26 mouse cellular contexts compared by ENCODE assay signal in genomic region chr8:66936236-66936635, GRCm38 (mm10).
A peak's percentile ranks its signal among the peaks of the same experiment; 100 is the strongest.
DNase-seq lines count a peak whose midpoint lies in the region; ATAC-seq and TF ChIP-seq lines count a peak whose summit lies in the region.
"Had no signal": no experiment of that assay in that cellular context is flagged by ENCODE, and none has a peak within 500 bp of the region (broad histone marks: within the 10 kb centered on the region; RNA-seq: fewer than 3 reads in every experiment).

No protein-coding gene starts in this region.

- H3K36me3 ChIP-seq in forebrain, embryonic 13.5 days (ENCODE audit: poor library complexity, severe bottlenecking), result no peaks in the 10 kb centered on the region
- H3K36me3 ChIP-seq in forebrain, embryonic 12.5 days (replicated peaks), result no peaks in the 10 kb centered on the region
- no peaks in the 10 kb centered on the region for H3K36me3 ChIP-seq in forebrain, embryonic 15.5 days
- H3K36me3 ChIP-seq in forebrain, embryonic 11.5 days (ENCODE audit: control insufficient read depth, insufficient read depth, low read length), result no peaks in the 10 kb centered on the region
- no peaks in the 10 kb centered on the region for H3K36me3 ChIP-seq in forebrain, postnatal 0 days (ENCODE audit: insufficient read depth)
- H3K36me3 ChIP-seq: embryonic facial prominence, embryonic 13.5 days; embryonic facial prominence, embryonic 15.5 days; G1E had no signal

- no peaks in the 10 kb centered on the region for H3K27me3 ChIP-seq in forebrain, embryonic 13.5 days
- no peaks in the 10 kb centered on the region for H3K27me3 ChIP-seq in forebrain, embryonic 12.5 days
- H3K27me3 ChIP-seq in forebrain, embryonic 15.5 days, result no peaks in the 10 kb centered on the region
- no peaks in the 10 kb centered on the region for H3K27me3 ChIP-seq in forebrain, embryonic 11.5 days (ENCODE audit: control insufficient read depth, insufficient read depth, low read length)
- H3K27me3 ChIP-seq in forebrain, postnatal 0 days (ENCODE audit: insufficient read depth, low read length), result no peaks in the 10 kb centered on the region
- H3K27me3 ChIP-seq: CH12.LX; embryonic facial prominence, embryonic 13.5 days; embryonic facial prominence, embryonic 15.5 days had no signal

- whole genome bisulfite sequencing in forebrain, embryonic 13.5 days, result 62% methylated on average over 3 of the region's 3 CpGs
- 73% methylated on average over 3 of the region's 3 CpGs for WGBS in forebrain, embryonic 12.5 days
- WGBS in forebrain, embryonic 15.5 days, result 56% methylated on average over 3 of the region's 3 CpGs
- 81% methylated on average over 3 of the region's 3 CpGs for WGBS in forebrain, embryonic 11.5 days
- 50% methylated on average over 3 of the region's 3 CpGs for WGBS in forebrain, postnatal 0 days

- no peak overlapping the region for H3K27ac ChIP-seq in forebrain, embryonic 13.5 days
- no peak overlapping the region for H3K27ac ChIP-seq in forebrain, embryonic 12.5 days
- no peak overlapping the region for H3K27ac ChIP-seq in forebrain, embryonic 15.5 days (replicated peaks)
- no peak overlapping the region for H3K27ac ChIP-seq in forebrain, embryonic 11.5 days (ENCODE audit: low read depth, low read length)
- H3K27ac ChIP-seq in forebrain, postnatal 0 days (ENCODE audit: low read depth, low read length), result no peak overlapping the region
- H3K27ac ChIP-seq: embryonic facial prominence, embryonic 13.5 days; embryonic facial prominence, embryonic 15.5 days had no signal

- no peak overlapping the region for H3K9ac ChIP-seq in forebrain, embryonic 13.5 days
- no peak overlapping the region for H3K9ac ChIP-seq in forebrain, embryonic 12.5 days
- no peak overlapping the region for H3K9ac ChIP-seq in forebrain, embryonic 15.5 days (replicated peaks)
- no peak overlapping the region for H3K9ac ChIP-seq in forebrain, embryonic 11.5 days (ENCODE audit: low read length)
- no peak overlapping the region for H3K9ac ChIP-seq in forebrain, postnatal 0 days
- H3K9ac ChIP-seq: embryonic facial prominence, embryonic 13.5 days; embryonic facial prominence, embryonic 15.5 days had no signal

- peak; percentile 73 for ATAC-seq in forebrain, embryonic 13.5 days
- no peak for ATAC-seq in forebrain, embryonic 12.5 days (ENCODE audit: low FRiP score)
- peak; percentile 78 for ATAC-seq in forebrain, embryonic 15.5 days (replicated peaks)
- ATAC-seq in forebrain, embryonic 11.5 days (replicated peaks; ENCODE audit: low FRiP score), result no peak
- ATAC-seq in forebrain, postnatal 0 days, result peak; percentile 92
- ATAC-seq: activated CD4-positive, CD25-positive, alpha-beta regulatory T cell, adult 4 months; CD4-positive, CD25-positive, alpha-beta regulatory T cell, adult 4 months; Patski had no signal

- no peak overlapping the region for H3K4me2 ChIP-seq in forebrain, embryonic 13.5 days
- H3K4me2 ChIP-seq in forebrain, embryonic 12.5 days, result no peak overlapping the region
- H3K4me2 ChIP-seq in forebrain, embryonic 15.5 days (replicated peaks), result no peak overlapping the region
- no peak overlapping the region for H3K4me2 ChIP-seq in forebrain, embryonic 11.5 days (ENCODE audit: low read depth, low read length, severe bottlenecking)
- no peak overlapping the region for H3K4me2 ChIP-seq in forebrain, postnatal 0 days (ENCODE audit: low read depth)
- H3K4me2 ChIP-seq: embryonic facial prominence, embryonic 13.5 days; embryonic facial prominence, embryonic 15.5 days had no signal

- TF ChIP-seq CTCF in brain, embryonic 14.5 days (IDR thresholded peaks at IDR 0.05; ENCODE audit: borderline replicate concordance, extremely low read depth, insufficient read depth, insufficient read length), result no peak
- no peak for TF ChIP-seq CTCF in forebrain, postnatal 0 days (IDR thresholded peaks at IDR 0.05; ENCODE audit: low read depth)

- no peak for TF ChIP-seq POLR2A in brain, embryonic 14.5 days (IDR thresholded peaks at IDR 0.05; ENCODE audit: borderline replicate concordance, extremely low read depth, insufficient read depth, insufficient read length, poor library complexity, severe bottlenecking)

- no peaks in the 10 kb centered on the region for H3K4me1 ChIP-seq in forebrain, embryonic 13.5 days
- no peaks in the 10 kb centered on the region for H3K4me1 ChIP-seq in forebrain, embryonic 12.5 days
- no peaks in the 10 kb centered on the region for H3K4me1 ChIP-seq in forebrain, embryonic 15.5 days
- H3K4me1 ChIP-seq in forebrain, embryonic 11.5 days (replicated peaks; ENCODE audit: control insufficient read depth, insufficient read depth, low read length), result no peaks in the 10 kb centered on the region
- H3K4me1 ChIP-seq in forebrain, postnatal 0 days (ENCODE audit: insufficient read depth), result no peaks in the 10 kb centered on the region
- H3K4me1 ChIP-seq: embryonic facial prominence, embryonic 13.5 days; embryonic facial prominence, embryonic 15.5 days had no signal

- no peak for DNase-seq in forebrain, embryonic 11.5 days (ENCODE audit: low spot score)
- DNase-seq in brain, embryonic 14.5 days (ENCODE audit: low read depth), result peak; percentile 64
- no peak for DNase-seq in forebrain, postnatal 0 days
- DNase-seq in thymus, postnatal 0 days (ENCODE audit: low spot score), result no peak
- DNase-seq: adrenal gland, adult 8-10 months; adrenal gland, postnatal 14 days; adrenal gland, postnatal 36 days; B cell, adult 2 months; cerebellum, adult 11 months; cerebellum, adult 18-20 months; cerebellum, adult 8-10 months; cerebellum, adult 9-11 months; cerebellum, postnatal 14 days; cerebellum, postnatal 36 days; embryo, embryonic 11 days had no signal

- 0 out of 2 replicates have a peak, but pooled peaks cover 3% of the 10 kb centered on the region for H3K9me3 ChIP-seq in forebrain, embryonic 13.5 days (replicated peaks)
- no peaks in the 10 kb centered on the region for H3K9me3 ChIP-seq in forebrain, embryonic 12.5 days
- H3K9me3 ChIP-seq in forebrain, embryonic 15.5 days, result no peaks in the 10 kb centered on the region
- no peaks in the 10 kb centered on the region for H3K9me3 ChIP-seq in forebrain, embryonic 11.5 days (ENCODE audit: control insufficient read depth, low read length)
- H3K9me3 ChIP-seq in forebrain, postnatal 0 days (ENCODE audit: low read length), result no peaks in the 10 kb centered on the region
- H3K9me3 ChIP-seq: embryonic facial prominence, embryonic 13.5 days; embryonic facial prominence, embryonic 15.5 days had no signal

- H3K4me3 ChIP-seq in forebrain, embryonic 13.5 days, result no peak overlapping the region
- H3K4me3 ChIP-seq in forebrain, embryonic 12.5 days (replicated peaks), result no peak overlapping the region
- no peak overlapping the region for H3K4me3 ChIP-seq in forebrain, embryonic 15.5 days
- H3K4me3 ChIP-seq in forebrain, embryonic 11.5 days (ENCODE audit: low read depth, low read length), result no peak overlapping the region
- no peak overlapping the region for H3K4me3 ChIP-seq in forebrain, postnatal 0 days (ENCODE audit: low read depth, low read length)
- H3K4me3 ChIP-seq: embryonic facial prominence, embryonic 13.5 days; embryonic facial prominence, embryonic 15.5 days; erythroblast, embryonic 14.5 days had no signal

Comparison
In these comparisons a context has a peak if more than half of its experiments do, and no peak if none do; other contexts are left out.
1. ATAC-seq: peak in forebrain, embryonic 13.5 days (single experiment), forebrain, embryonic 15.5 days (single experiment) and forebrain, postnatal 0 days (single experiment); none in forebrain, embryonic 12.5 days (single experiment) and forebrain, embryonic 11.5 days (single experiment).